Mouse (Mus musculus) thymus, adult 2 months (tissue): Measurements from ENCODE around the gene Ddx4.

Source experiments
- CTCF ChIP-seq: fragments of 200-500 bp; IDR thresholded peaks from 2 replicates; pipeline ENCODE4 v1.5.1; 2012; ENCODE audit warnings: mild to moderate bottlenecking, control low read depth, low read length, moderate library complexity, borderline replicate concordance; ENCODE audit not compliant: control insufficient read depth, poor library complexity, insufficient read depth; ENCODE audit errors: extremely low read depth
- POLR2A ChIP-seq: fragments of 200-500 bp; IDR thresholded peaks from 2 replicates; pipeline ENCODE4 v1.6.1; 2012; ENCODE audit warnings: mild to moderate bottlenecking, low read length, control low read depth, moderate library complexity; ENCODE audit not compliant: control insufficient read depth, poor library complexity, insufficient read depth; ENCODE audit errors: extremely low read depth

DNA sequence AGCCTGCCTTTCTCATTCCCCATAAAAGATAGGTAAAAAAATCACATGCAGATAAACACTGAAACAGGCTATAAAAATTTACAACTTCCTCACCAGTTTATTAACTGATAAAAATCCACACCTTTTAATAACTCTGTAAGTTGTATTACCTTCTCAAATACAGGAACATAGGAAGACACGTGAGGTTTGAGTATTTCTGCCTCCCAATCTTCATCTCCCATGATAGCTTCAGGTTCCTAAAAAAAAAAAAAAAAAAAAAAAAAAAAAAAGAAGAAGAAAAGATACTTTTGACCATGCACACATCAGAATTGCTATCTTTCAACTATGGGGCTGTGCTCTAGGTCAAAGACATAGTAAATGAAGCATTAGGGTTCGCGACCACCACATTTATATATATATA is 1.1 kb downstream of the Ddx4 start:
- TF ChIP-seq POLR2A (no peak), CTCF (no peak)
